Mouse (Mus musculus): ENCODE data around the gene Gm3417. TPM values are rescaled to one million over a fixed set of nuclear protein-coding genes. Genes with fewer than 3 reads are reported as not detected.

The Gm3417 gene
- polyA plus RNA-seq, 1 experiment from 2014 or later = not detected

- Histone ChIP-seq H3K4me2 (ENCODE audit: low read depth) (no peak overlapping the region), H3K9me3 (ENCODE audit: control insufficient read depth, low read length) (no peaks in the 10 kb centered on the region), H3K9ac (ENCODE audit: low read length) (no peak overlapping the region), H3K4me3 (ENCODE audit: low read depth, low read length) (no peak overlapping the region), H3K36me3 (ENCODE audit: control insufficient read depth, insufficient read depth, low read length) (no peaks in the 10 kb centered on the region), H3K27me3 (ENCODE audit: control insufficient read depth, insufficient read depth, low read length) (no peaks in the 10 kb centered on the region), H3K27ac (ENCODE audit: low read depth, low read length) (no peak overlapping the region), H3K4me1 (ENCODE audit: control insufficient read depth, insufficient read depth, low read length) (no peaks in the 10 kb centered on the region)
- 88% methylated on average over 4 of the region's 4 CpGs for WGBS
- no peak for ATAC-seq (ENCODE audit: insufficient read depth, low FRiP score, low TSS enrichment)
- DNase-seq (ENCODE audit: low spot score) = no peak
These were observed 64.2 kb downstream of the Gm3417 start for GRCm38 (mm10) chr17:14914401-14914800.

Other genes with a start within 250 kb of the Gm3417 start
- gene Wdr27, start 35.6 kb downstream of the Gm3417 start, polyA plus RNA-seq (2014; fragmentation: Nextera tagmentation; extraction: Ambion mirVana) = 4.4 and 4.7 TPM in 2 replicates
- 31.6 and 36.2 TPM in 2 replicates for gene 1600012H06Rik, start 35.6 kb downstream of the Gm3417 start, polyA plus RNA-seq (2014; fragmentation: Nextera tagmentation; extraction: Ambion mirVana)
- gene Phf10, start 17.5 kb downstream of the Gm3417 start, polyA plus RNA-seq (2014; fragmentation: Nextera tagmentation; extraction: Ambion mirVana) = 34.2 and 37.0 TPM in 2 replicates
- 6.6 and 8.2 TPM in 2 replicates for gene 9030025P20Rik, start 322 bp downstream of the Gm3417 start, polyA plus RNA-seq (2014; fragmentation: Nextera tagmentation; extraction: Ambion mirVana)
- 8.0 and 8.3 TPM in 2 replicates for gene Gm3435, start 31.4 kb upstream of the Gm3417 start, polyA plus RNA-seq (2014; fragmentation: Nextera tagmentation; extraction: Ambion mirVana)
- gene Ermard, start 62.4 kb upstream of the Gm3417 start, polyA plus RNA-seq (2014; fragmentation: Nextera tagmentation; extraction: Ambion mirVana) = 57.3 and 63.2 TPM in 2 replicates
- 0.49 and 1.6 TPM in 2 replicates for gene Tcte3, start 62.7 kb upstream of the Gm3417 start, polyA plus RNA-seq (2014; fragmentation: Nextera tagmentation; extraction: Ambion mirVana)
- 2.9 and 3.1 TPM in 2 replicates for gene Gm3448, start 62.7 kb upstream of the Gm3417 start, polyA plus RNA-seq (2014; fragmentation: Nextera tagmentation; extraction: Ambion mirVana)